Mouse (Mus musculus): Measurements from ENCODE around the gene Shox2. TPM values are rescaled to one million over a fixed set of nuclear protein-coding genes. Genes with fewer than 3 reads are reported as not detected.

Shox2 gene
- total RNA-seq, 2 experiments from 2014 or later, result not detected

DNA sequence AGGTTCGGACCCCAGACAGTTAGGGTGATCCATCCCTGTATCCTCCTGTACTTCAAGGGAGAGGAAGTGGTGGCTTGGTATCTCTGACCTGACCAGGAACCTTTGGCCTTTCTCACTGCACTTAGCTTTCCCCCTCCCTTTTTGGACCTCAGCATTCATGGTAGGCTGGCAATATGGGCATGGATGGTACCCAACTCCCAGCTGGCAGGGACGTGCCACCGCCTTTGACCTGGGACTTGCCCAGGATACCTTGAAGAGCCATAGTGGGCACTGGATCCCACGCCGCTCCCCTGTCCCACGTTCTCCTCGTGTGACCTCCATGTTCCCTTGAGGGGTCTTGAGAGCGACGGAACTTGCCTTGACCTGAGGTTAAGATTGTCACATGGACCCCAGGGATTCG is 11.3 kb downstream of the Shox2 start:
- no peak for ATAC-seq (replicated peaks; ENCODE audit: low FRiP score, poor library complexity, severe bottlenecking)

DNA sequence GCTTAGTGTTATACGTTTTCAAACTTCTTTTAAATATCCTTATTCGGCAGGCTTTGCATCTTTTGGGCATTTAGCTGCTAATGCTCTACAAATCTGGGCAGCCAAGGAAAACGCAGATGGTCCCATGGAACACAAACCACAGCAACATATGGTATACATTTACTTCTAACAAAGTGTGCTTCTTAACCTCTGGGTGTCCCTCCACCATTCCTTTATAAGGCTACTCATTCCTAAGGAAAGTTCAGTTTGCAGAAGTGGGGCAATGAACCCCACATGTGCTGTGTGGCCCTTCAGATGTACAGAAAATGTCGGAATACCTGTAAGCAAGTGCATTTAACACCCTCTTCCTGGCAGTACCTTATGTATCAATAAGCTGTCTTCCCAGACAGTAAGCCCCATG is 14.1 kb downstream of the Shox2 start:
- ATAC-seq (replicated peaks; ENCODE audit: low FRiP score, poor library complexity, severe bottlenecking), result no peak

DNA sequence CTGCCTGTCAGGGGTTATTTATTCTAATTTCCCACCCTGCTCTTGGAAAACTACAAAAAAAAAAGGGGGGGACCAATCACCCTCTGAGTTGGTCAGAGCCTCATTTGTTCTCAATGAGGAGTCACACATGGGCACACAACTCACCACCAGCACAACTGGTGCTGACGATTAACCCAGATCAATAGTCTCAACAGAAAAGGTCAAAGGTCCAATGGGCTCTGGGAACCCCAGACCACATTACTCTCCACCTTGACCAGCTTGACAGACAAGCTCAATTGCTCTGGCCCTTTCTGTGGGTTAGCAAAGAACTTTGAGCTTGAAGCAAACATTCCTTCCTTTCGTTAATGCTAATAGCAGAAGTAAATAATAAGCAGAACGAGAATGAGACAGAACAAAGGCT is 16.7 kb downstream of the Shox2 start:
- no peak for ATAC-seq (replicated peaks; ENCODE audit: low FRiP score, poor library complexity, severe bottlenecking)

DNA sequence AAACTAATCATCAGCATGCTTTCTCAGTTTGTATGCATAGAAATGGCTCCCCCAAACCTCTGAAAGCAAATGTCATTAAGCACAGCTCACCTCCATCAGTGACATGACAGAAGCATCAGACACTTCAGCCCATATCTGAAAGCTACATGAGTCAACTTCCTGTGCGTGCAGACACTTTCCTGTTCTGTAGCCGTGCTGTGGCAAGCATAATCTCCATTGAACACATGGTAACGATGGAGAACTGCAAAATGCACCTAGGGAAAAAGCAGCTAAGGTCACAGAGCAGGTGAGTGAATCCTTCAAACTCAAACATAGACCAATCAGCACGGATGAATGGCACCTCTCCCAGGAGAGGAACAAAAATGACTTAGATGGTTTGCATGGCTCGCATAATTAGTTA is 21.6 kb downstream of the Shox2 start:
- no peak for ATAC-seq (replicated peaks; ENCODE audit: low FRiP score, poor library complexity, severe bottlenecking)

DNA sequence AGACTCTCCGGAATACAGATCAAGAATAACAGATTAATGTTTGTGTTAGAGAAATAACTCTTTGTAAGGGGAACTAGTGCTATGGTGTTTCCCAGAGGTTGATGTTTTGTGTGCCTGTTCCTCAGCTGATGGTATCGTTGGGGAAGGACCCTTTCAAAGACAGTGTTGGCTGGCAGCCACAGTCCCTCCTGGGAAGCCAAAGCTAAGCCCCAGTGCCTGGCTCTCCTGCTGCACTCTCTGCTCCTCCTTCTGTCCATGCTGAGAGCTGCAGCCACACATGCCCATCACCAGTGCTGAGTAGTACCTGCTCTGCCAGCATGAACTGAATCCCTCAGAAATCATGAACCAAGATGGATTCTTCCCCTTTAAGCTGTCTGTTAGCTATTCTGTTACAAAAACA is 26.4 kb downstream of the Shox2 start:
- no peak for ATAC-seq (replicated peaks; ENCODE audit: low FRiP score, poor library complexity, severe bottlenecking)

DNA sequence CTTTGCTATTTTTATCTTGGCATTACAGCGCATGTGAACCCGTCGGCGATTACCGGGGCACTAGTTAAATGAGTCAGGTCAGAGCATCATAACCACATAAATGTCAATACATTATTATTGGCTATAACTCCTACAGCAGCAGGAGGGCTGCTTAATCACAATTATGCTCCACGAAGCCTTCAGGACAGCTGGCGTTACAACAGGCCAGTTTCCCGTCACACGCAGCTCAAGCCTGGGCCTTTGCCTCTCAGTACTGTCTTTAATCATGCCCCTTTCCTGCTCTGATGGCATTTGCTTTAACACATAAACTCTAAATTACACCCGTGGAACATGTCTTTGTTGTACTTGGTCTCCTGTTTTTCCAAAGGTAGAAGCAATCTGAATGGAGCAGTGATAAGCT is 41.9 kb downstream of the Shox2 start:
- no peak for ATAC-seq (replicated peaks; ENCODE audit: low FRiP score, poor library complexity, severe bottlenecking)

DNA sequence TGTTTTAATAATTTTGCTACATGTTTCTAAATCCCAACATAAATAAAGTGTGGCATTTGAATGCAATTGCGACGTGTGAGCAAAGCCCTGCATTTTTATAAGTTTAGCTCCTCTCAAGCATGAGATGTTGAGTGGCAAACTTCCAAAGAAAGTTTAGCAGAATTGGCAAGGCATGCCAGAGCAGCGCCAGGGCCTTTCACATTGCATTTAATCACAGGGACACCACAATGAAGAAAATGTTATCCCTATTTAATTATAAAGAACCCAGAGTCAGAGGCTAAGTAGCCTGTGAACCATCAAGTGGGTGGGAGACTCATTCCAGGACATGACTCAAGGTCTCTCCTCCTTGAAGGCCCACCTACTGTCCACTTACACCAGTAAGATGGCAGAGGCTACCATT is 59.1 kb downstream of the Shox2 start:
- ATAC-seq (replicated peaks; ENCODE audit: low FRiP score, poor library complexity, severe bottlenecking), result no peak

Other genes with a start within 250 kb of the Shox2 start
- gene Rsrc1, start 381 bp downstream of the Shox2 start, total RNA-seq (2015; ENCODE audit: low replicate concordance), result 5.0 and 6.7 TPM in 2 replicates
- 4.2 and 6.8 TPM in 2 replicates for gene Rsrc1, start 381 bp downstream of the Shox2 start, total RNA-seq (2017; ENCODE audit: low replicate concordance)